Mouse (Mus musculus): ENCODE results near the gene Tmed9. TPM values are rescaled to one million over a fixed set of nuclear protein-coding genes. Genes with fewer than 3 reads are reported as not detected.
"Not testable (repeated sequence)": the region's sequence is repeated elsewhere in the genome, so short reads cannot be mapped to it uniquely, and the experiment has no call there.

Gene Tmed9
- total RNA-seq, 2 experiments from 2014 or later, result 44.1 to 87.7 TPM

DNA sequence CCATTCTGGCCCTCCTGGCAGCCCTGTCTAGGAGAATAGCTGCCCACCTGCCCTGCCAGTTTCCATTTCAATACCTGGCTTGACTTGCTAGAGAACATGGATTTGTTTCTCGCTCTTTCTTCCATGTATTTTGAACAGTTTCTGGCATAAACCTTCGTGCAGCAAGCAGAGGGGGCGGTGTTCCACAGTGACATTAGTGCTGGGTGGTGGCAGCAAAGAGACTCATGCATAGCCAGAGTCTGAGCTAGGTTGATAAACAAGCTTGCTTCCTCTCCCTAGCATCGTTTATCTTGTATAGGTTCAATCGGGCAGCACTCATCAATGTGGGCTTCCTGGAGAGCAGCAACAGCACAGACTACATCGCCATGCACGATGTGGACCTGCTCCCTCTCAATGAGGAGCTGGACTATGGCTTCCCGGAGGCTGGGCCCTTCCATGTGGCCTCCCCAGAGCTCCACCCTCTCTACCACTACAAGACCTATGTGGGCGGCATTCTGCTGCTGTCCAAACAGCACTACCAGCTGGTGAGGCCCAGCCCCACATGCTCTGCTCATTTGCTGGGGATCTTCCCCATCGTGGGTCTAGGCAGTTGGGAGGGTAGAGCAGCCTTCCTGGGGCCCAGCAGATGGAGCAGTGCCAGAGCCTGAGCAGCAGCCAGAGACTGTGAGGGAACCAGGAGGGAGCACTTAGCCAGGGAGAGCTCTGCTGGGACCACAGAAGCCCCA is 33.5 kb downstream of the Tmed9 start:
- ATAC-seq (ENCODE audit: poor library complexity, severe bottlenecking), result no peak

DNA sequence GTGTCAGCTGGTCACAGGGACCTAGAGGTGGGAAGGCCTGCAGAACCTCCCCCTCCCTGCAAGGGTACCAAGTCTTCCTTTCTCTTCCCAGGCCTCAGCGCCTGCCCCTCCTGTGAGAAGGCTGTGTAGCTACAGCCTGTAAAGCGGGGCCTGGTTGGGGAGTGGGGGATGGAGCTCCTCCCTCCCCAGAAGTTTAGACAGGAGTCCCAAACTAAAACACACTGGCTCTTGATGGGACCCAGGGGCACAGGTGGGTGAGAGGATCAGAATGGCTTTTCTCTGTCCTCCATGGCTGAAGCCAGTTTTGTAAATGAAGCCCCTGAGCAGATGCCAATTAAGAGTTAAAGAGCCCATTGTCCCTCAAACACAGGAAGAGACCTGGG is 34.1 kb downstream of the Tmed9 start:
- ATAC-seq (ENCODE audit: poor library complexity, severe bottlenecking), result no peak

DNA sequence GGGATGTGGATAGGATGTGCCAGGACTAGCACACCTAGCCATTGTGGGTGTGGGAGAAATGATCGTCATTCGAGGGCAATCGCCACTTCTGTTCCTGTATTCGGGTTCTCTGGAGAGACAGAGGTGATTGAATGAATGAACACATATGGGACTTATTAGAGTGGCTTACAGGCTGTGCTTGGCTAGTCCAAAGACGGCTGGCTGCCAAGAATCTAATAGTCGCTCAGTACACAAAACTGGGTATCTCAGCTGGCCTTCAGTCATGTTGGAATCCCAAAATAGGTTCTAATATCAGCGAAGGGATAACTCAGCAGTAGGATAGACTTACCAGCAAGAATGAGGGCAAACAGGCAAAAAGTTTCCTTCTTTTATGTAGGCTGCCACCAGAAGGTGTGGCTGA is 38.5 kb downstream of the Tmed9 start:
- ATAC-seq (ENCODE audit: poor library complexity, severe bottlenecking), result no peak

DNA sequence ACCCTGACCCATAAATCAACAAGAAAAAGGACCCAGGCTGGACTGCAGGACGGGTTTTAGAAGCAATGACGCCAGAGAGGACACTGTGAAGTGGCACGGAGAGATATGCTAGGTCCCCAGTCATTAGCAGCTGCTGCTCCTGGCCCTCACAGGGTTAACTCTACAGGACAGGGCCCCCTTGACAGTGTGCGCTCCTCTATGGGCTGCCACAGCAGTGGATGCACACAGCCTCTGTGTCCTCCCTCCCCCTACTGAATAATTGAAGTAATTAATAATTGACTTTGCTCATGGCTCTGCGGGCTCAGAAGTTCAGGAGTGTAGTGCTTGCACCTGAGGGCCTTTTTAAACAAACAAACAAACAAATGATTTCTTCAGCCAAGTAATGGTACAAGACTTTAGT is 39.9 kb downstream of the Tmed9 start:
- no peak for ATAC-seq (ENCODE audit: poor library complexity, severe bottlenecking)

DNA sequence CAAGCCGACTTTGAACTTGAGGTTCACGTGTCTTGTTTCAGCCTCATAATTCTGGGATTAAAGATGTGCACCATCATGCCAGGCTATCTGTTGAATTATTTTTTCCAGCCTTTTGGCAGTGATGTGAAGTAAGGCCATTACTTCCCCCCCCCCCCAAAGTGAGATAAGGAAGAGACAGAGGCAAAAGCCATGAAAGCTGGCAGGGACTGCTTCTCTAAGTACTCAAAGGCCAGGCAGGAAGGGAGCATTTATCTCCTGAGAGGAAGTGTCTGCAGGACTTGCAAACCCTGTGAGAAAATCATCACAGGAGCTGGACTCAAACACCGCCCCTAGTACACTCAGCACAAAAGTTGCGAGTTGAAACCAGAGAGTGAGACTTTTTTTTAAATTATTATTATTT is 45.8 kb downstream of the Tmed9 start:
- ATAC-seq (ENCODE audit: poor library complexity, severe bottlenecking), result no peak

DNA sequence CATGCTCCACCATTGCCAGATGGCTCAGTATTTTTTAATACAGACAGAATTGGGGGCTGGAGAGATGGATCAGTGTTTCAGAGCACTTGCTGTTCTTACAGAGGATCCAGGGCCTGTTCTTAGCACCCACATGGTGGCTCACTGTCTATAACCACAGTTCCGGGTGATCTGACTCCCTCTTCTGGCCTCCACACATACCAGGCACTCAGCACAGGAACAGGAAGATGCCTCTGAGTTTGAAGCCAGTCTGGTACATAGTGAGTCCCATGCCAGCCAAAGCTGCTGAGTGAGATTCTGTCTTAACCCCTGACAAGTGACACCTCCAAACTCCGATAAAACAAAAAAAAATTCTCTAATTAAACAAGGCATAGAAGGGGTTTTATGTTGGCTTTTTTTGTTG is 46.7 kb downstream of the Tmed9 start:
- no peak for ATAC-seq (ENCODE audit: poor library complexity, severe bottlenecking)

DNA sequence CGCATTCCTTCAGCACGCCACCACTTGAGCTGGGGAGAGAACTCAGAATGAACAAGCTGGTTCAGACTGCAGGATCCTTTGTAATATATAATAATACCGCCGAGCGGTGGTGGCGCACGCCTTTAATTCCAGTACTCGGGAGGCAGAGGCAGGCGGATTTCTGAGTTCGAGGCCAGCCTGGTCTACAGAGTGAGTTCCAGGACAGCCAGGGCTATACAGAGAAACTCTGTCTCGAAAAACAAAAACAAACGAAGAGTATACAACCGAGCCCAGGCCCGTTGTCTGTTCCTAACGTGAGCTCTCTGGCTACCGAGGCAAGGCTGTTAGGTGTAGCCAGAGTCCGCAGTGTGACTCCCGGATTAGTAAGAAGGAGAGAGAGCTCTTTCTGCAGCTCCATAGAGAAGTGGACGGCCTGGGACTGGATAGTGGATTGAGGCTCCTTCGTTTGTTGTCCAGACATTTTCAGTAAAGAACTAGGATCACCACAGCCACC is 48.7 kb downstream of the Tmed9 start:
- not testable (repeated sequence) for ATAC-seq (ENCODE audit: poor library complexity, severe bottlenecking)

DNA sequence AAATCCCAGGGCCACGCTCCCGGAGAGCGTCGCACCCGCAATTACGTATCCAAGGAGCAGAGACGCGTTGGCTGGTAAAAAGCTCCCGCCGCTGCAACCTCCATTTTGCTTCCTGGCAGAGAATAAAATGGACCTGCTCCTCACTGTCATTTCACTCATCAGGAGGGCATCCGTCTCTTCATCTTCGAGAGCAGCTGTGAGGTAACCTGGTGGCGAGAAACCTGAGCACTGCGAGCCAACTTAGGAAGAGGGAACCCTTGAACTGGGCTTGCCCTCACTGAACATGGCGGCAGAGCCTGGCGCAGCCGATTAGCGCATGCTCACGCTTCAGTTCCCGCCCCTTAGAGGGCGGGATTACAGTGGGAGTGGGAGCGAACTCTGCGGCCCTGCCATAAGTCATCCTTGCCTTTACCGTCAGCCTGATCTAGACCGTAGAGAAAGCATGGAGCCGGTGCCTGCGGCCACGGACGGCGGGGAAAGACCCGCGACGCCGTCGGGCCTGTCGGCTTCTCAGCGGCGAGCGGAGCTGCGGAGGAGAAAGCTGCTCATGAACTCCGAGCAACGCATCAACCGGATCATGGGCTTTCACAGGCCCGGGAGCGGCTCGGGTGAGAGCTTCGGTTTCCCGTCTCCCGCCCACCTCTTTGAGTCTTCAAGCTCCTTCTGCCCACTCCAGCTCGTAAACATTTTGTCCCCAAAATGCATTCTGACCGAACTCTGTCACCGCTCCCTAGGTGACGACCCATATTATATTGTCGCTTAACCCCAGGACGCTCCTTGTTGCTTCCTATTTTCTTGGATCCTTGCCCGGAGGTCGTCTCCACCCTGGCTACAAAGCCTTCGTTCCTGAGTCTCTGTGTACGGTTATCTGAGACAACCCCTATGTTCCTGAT is 49.4 kb downstream of the Tmed9 start, which contains the start of gene Caml:
Caml (plus strand) TSS at position 357 of the 893 bp plus-strand sequence.
- peak; percentile 98 for ATAC-seq (ENCODE audit: poor library complexity, severe bottlenecking)

DNA sequence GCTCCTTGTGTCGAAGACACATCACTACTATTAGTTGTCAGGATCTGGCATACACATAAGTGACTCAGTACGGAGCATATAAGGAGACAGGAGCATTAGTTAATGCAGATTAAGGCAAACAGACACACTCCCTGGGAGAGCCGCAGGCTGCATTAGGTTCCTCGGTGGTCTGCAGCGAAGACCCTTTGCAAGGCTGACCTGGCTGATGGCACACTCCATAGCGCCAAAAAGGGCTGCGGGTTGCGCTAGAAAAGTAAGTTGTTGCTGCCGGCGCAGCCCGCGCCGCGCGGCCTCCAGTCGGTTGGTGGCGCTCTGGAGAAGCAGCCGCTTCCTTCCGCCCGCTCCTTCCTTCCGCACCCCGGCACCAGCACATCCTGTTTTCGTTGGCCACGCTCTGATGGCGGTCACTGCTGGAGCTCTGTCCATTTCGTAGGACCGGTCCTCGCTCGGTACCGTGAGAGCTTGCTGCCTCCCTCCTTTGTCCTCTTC is 61.2 kb downstream of the Tmed9 start, which contains the start of gene Ddx46:
Ddx46 (plus strand) TSS at position 389 of the 489 bp plus-strand sequence.
- ATAC-seq (ENCODE audit: poor library complexity, severe bottlenecking), result peak; percentile 100

DNA sequence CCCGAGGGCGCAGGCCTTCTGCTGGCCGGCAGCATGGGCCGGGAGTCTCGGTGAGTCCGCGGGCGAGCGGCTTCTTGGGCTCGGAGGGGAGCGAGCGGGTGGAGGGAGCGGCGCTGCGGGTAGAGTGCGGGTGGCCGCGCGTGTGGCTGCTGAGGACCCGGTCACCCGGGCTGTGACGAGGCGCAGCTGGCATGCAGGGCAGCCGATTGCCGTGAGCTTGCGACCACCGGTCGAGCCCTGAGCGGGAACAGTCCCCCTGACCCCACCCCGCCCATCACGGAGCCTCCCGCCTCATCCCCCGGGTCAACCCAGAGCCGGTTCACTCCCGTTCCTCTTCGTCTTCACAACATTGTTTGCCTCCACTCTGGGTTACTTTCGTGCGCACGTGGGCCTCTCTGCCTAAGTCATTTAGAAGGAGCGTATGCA is 61.6 kb downstream of the Tmed9 start:
- ATAC-seq (ENCODE audit: poor library complexity, severe bottlenecking), result peak; percentile 64

DNA sequence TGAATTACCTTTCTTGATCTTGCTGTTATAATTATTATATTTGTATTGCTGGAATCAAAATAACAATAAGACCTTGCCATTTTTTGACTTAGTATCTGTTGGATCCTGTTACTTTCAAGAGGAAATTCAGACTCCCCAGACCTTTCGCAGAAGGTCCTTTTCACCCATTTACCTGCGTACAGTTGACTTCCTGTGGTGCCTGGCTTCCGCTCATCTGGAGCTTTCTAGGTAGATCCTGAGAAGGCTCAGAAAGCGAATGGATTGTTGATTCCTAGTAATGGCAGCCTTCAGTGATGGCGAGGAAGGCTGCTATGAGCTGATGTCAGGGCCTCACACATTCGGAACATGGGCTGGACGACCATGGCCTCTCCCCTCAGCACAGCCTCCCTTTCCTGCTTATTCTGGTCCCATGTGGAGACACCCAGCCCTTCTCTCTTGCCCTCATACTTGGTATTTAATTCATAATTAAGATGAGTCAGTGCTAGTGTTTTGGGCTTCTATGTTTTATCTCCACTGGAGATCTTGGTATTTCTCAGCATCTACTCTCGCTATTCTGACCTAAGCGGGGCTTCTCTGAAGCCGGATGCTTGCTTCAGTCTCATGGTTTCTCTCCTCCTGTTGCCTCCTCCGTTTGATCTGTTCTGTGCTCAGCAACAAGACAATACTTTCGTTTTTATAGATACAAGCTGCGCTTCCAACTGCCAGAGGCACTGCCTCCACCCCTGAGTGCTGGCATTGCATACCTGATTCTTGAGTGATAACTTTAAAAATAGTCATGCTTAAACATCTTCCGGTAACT is 62.9 kb downstream of the Tmed9 start:
- ATAC-seq (ENCODE audit: poor library complexity, severe bottlenecking), result no peak

DNA sequence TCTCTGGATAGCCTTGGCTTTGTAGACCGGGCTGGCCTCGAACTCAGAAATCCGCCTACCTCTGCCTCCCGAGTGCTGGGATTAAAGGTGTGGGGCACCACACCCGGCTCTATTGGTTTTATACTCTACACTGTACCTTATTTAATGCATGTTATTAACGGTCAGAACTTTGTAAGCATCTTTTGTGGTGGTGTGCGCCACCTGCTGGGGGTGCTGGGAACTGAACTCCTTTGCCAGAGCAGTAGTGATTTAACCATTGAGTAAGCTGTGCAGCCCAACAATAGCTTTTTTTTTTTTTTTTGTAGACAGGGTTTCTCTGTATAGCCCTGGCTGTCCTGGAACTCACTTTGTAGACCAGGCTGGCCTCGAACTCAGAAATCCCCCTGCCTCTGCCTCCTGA is 66.9 kb downstream of the Tmed9 start:
- peak; percentile 91 for ATAC-seq (ENCODE audit: poor library complexity, severe bottlenecking)

DNA sequence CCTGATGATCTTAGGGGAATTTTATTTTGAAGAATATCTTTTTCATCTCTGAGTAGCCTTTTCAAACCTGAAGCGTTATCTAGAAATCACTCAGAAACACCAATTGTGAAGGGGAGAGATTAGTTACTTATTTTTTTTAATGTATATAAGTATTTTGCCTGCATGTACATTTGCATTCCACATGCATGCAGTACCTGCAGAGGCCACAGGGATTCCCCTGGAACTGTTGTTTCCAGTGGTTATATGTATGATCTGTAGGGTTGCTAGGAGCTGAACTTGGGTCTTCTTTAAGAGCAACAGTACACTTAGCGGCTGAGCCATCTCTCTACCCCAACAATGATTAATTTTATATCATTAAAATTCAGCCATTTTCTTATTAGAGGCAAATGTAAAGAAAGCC is 71.0 kb downstream of the Tmed9 start:
- ATAC-seq (ENCODE audit: poor library complexity, severe bottlenecking), result no peak

Other genes starting within 250 kb of the Tmed9 start
- gene Mxd3, start 243.9 kb upstream of the Tmed9 start, total RNA-seq (2015), result 33.1 and 36.5 TPM in 2 replicates
- gene Mxd3, start 243.9 kb upstream of the Tmed9 start, total RNA-seq (2017), result 31.4 and 36.1 TPM in 2 replicates
- gene Lman2, start 210.9 kb upstream of the Tmed9 start, total RNA-seq (2015), result 73.6 and 74.9 TPM in 2 replicates
- 91.4 and 96.4 TPM in 2 replicates for gene Lman2, start 210.9 kb upstream of the Tmed9 start, total RNA-seq (2017)
- gene Rgs14, start 204.0 kb upstream of the Tmed9 start, total RNA-seq (2015), result 55.3 and 56.5 TPM in 2 replicates
- 68.1 and 75.0 TPM in 2 replicates for gene Rgs14, start 204.0 kb upstream of the Tmed9 start, total RNA-seq (2017)
- gene Slc34a1, start 175.5 kb upstream of the Tmed9 start, total RNA-seq (2015), result 0.39 and 0.58 TPM in 2 replicates
- 0.44 and 2.0 TPM in 2 replicates for gene Slc34a1, start 175.5 kb upstream of the Tmed9 start, total RNA-seq (2017)
- gene Pfn3, start 158.5 kb upstream of the Tmed9 start, total RNA-seq (2015), result not detected in 2 replicates
- gene Pfn3, start 158.5 kb upstream of the Tmed9 start, total RNA-seq (2017), result not detected in 2 replicates
- gene F12, start 146.9 kb upstream of the Tmed9 start, total RNA-seq (2015), result 0.13 and 0.21 TPM in 2 replicates
- not detected in 2 replicates for gene F12, start 146.9 kb upstream of the Tmed9 start, total RNA-seq (2017)
- gene Grk6, start 128.7 kb upstream of the Tmed9 start, total RNA-seq (2015), result 87.3 and 89.9 TPM in 2 replicates
- gene Grk6, start 128.7 kb upstream of the Tmed9 start, total RNA-seq (2017), result 144 and 155 TPM in 2 replicates
- 1.1 and 1.2 TPM in 2 replicates for gene Prr7, start 109.5 kb upstream of the Tmed9 start, total RNA-seq (2015)
- 1.4 and 1.8 TPM in 2 replicates for gene Prr7, start 109.5 kb upstream of the Tmed9 start, total RNA-seq (2017)
- 0.18 TPM in 1 of 2 replicates, not detected in the other for gene Dbn1, start 85.6 kb upstream of the Tmed9 start, total RNA-seq (2015)
- 0.57 and 2.9 TPM in 2 replicates for gene Dbn1, start 85.6 kb upstream of the Tmed9 start, total RNA-seq (2017)
- gene Pdlim7, start 60.1 kb upstream of the Tmed9 start, total RNA-seq (2015), result 23.8 and 25.9 TPM in 2 replicates
- gene Pdlim7, start 60.1 kb upstream of the Tmed9 start, total RNA-seq (2017), result 9.4 and 12.4 TPM in 2 replicates
- 73.6 and 80.6 TPM in 2 replicates for gene Dok3, start 44.4 kb upstream of the Tmed9 start, total RNA-seq (2015)
- 81.2 and 88.6 TPM in 2 replicates for gene Dok3, start 44.4 kb upstream of the Tmed9 start, total RNA-seq (2017)
- gene Ddx41, start 37.1 kb upstream of the Tmed9 start, total RNA-seq (2015), result 16.2 and 20.9 TPM in 2 replicates
- gene Ddx41, start 37.1 kb upstream of the Tmed9 start, total RNA-seq (2017), result 41.4 and 56.6 TPM in 2 replicates
- 29.7 and 35.4 TPM in 2 replicates for gene Fam193b, start 2.6 kb upstream of the Tmed9 start, total RNA-seq (2015)
- 19.1 and 26.4 TPM in 2 replicates for gene Fam193b, start 2.6 kb upstream of the Tmed9 start, total RNA-seq (2017)
- 10.4 TPM in 2 replicates for gene B4galt7, start 26.2 kb downstream of the Tmed9 start, total RNA-seq (2015)
- gene B4galt7, start 26.2 kb downstream of the Tmed9 start, total RNA-seq (2017), result 11.3 and 11.8 TPM in 2 replicates
- gene Caml, start 49.3 kb downstream of the Tmed9 start, total RNA-seq (2015), result 30.5 and 30.6 TPM in 2 replicates
- 25.9 and 36.6 TPM in 2 replicates for gene Caml, start 49.3 kb downstream of the Tmed9 start, total RNA-seq (2017)
- gene Ddx46, start 61.3 kb downstream of the Tmed9 start, total RNA-seq (2015), result 44.2 and 49.5 TPM in 2 replicates
- 58.1 and 60.1 TPM in 2 replicates for gene Ddx46, start 61.3 kb downstream of the Tmed9 start, total RNA-seq (2017)
- gene B230219D22Rik, start 119.4 kb downstream of the Tmed9 start, total RNA-seq (2015), result 59.5 and 68.7 TPM in 2 replicates
- 32.5 and 35.8 TPM in 2 replicates for gene B230219D22Rik, start 119.4 kb downstream of the Tmed9 start, total RNA-seq (2017)
- 24.4 and 32.2 TPM in 2 replicates for gene Txndc15, start 140.9 kb downstream of the Tmed9 start, total RNA-seq (2015)
- gene Txndc15, start 140.9 kb downstream of the Tmed9 start, total RNA-seq (2017), result 36.8 and 48.9 TPM in 2 replicates
- gene Pcbd2, start 153.6 kb downstream of the Tmed9 start, total RNA-seq (2015), result 48.9 and 56.0 TPM in 2 replicates
- gene Pcbd2, start 153.6 kb downstream of the Tmed9 start, total RNA-seq (2017), result 14.6 and 20.9 TPM in 2 replicates
- not detected in 2 replicates for gene Catsper3, start 210.8 kb downstream of the Tmed9 start, total RNA-seq (2015)
- gene Catsper3, start 210.8 kb downstream of the Tmed9 start, total RNA-seq (2017), result not detected in 2 replicates

Data from megakaryocyte, adult 5-6 weeks (primary cell).